Mouse (Mus musculus): ENCODE data around the gene Nptx1.

Nptx1 gene

DNA sequence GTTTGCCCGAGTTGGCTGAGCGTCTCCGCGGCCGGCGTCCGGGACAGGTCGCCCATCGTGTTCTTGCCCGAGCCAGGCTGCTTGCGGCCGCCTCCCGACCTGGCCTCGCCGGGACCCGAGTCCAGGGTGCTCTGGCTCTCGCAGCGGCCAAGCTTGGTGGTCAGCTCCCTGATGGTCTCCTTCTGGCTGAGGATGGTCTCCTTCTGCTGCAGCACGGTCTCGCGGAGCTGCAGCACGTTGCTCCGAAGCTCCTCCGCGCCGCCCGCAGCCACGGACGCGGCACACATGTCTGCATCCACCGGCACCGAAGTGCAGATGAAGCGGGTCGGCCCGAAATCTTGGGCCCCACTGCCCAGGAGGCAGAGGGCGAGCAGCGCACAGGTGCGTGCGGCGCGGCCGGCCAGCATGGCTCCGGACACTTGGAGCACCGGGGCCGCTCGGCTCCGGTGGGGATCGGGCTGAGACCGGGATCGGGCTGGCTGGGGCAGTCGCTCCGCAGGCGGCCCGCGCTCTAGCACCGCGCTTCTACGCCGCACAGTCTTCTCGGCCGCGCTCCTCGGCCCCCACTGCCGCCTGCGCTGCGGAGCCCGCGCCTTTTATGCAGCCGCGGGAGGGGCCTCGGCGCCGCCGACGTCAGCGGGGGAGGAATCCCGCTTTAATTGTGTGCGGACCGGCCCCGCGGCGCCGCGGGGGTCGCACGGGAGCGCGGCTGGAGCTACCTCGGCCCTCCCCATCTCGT is at the start of gene Nptx1:
TSS of gene Nptx1 (minus strand) at position 571 of the 739 bp plus-strand sequence.
- peak; percentile 69 to 82 for DNase-seq (ENCODE audit: low spot score in 2 of 2)

DNA sequence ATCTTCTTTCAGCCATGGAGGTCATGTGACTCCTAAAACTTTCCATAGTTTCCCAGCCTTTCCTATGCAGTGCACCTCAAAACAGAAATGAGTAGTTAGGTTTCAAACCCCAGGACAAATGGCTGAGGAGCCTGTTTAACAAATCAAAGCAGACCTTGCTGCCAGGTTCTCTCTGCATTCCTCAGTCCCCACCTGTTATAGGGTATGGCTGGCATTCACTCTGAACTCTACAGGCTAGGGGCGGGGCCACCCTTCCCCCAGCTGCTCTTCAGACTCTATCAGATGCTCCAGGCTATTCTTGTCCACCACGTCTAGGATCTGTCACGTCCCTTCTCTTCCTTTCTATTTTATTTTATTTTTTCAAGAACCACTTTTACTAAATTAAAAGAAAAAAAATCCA is 46.4 kb upstream of the Nptx1 start:
- no peak for DNase-seq (ENCODE audit: low spot score in 2 of 2)

DNA sequence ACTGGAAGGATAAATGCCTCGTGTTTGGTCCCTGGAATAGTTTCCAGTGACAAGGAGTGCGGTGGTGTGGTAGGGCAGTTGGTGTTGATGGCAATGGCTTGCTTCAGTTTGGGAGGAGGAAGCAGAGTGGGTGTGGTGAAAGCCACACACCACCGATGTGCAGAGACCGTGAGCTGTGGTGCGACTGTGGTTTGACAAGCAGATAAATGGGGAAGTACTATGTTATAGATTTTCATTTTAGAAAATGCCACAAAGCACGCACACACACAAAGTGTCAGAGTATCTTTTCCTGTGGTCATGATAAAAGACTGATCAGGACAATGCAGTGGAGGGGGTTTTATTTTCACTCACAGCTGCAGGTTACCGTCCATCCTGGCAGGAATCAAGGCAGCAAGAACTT is 41.7 kb upstream of the Nptx1 start:
- DNase-seq (ENCODE audit: low spot score in 2 of 2) = no peak

- peak in 1 of 2 experiments; percentile 51 for DNase-seq (ENCODE audit: low spot score in 2 of 2)
Observed at GRCm38 (mm10) chr11:119587112-119587511, 39.6 kb upstream of the Nptx1 start.

GRCm38 (mm10) chr11:119586511-119586910 is 39.0 kb upstream of the Nptx1 start:
- no peak for DNase-seq (ENCODE audit: low spot score in 2 of 2)

- DNase-seq (ENCODE audit: low spot score in 2 of 2) = no peak
Observed at GRCm38 (mm10) chr11:119577721-119578120, 30.2 kb upstream of the Nptx1 start.

GRCm38 (mm10) chr11:119576855-119577254 is 29.3 kb upstream of the Nptx1 start:
- DNase-seq (ENCODE audit: low spot score in 2 of 2) = no peak

DNA sequence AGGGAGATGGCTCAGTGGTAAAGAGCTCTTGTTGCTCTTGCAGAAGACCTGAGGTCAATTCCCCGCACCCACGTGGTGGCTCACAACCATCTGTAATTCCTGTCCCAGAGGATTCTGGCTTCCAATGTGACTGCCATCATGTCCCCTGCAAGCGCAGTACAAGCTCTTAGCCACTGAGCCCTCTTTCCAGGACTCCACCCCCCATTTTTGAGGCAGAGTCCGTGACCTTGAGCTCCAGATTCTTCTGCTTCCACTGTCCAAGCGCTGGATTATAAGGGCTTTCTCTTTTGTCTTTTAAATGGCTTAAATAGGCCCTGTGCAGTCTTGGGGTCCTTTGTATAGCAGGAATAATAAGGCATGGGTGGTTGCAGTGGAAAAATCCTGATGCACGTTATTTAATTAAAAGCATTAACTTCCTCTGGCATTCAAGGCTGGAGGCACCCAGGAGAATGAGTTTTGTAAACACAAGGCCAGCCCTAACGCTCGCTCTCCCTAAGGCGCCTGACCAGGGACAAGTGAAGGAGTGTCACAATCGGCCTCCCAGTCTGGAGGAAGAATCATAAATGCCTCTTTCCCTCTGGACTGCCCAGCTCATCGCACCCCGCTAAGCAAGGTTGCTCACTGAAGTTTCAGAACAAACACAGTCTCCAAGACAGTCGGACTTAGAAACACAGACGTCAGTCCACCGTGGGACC is 24.9 kb upstream of the Nptx1 start:
- no peak for DNase-seq (ENCODE audit: low spot score in 2 of 2)

DNA sequence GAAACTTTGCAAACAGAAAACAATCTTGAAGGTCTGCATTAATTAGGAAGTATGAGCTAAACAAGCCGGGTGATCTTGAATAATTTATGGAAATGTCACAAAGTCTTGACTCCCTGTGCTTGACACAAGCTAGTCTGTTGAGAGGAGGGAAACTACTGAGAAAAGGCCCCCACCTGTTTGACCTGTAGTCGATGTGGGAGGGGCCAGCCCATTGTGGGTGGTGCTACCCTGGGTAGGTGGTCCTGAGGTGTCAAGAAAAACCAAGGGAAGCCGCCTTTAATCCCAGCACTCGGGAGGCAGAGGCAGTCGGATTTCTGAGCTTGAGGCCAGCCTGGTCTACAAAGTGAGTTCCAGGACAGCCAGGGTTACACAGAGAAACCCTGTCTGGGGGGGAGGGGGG is 18.6 kb upstream of the Nptx1 start:
- DNase-seq (ENCODE audit: low spot score in 2 of 2) = no peak

DNA sequence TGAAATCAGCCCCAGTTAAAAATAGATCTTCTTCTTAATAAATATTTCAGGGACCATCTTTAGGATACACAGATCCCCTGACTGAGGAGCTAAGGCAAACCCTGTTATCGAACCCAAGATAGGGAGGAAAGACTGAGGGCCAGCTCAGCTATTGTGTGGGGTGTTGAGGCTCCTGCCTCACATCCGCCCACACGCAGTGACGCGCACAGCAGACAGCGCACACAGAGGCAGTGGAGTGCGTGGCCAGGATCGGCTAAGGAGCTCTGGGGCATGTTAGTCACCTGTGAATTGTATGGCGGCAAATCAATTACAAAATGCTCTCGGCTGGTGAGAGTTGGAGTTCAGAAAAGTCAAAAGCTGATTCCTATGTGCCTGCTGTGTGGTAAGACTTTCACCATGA is 18.1 kb upstream of the Nptx1 start:
- no peak for DNase-seq (ENCODE audit: low spot score in 2 of 2)

- no peak for DNase-seq (ENCODE audit: low spot score in 2 of 2)
Observed at GRCm38 (mm10) chr11:119565021-119565420, 17.5 kb upstream of the Nptx1 start.

- no peak for DNase-seq (ENCODE audit: low spot score in 2 of 2)
Observed at GRCm38 (mm10) chr11:119564383-119564782, 16.8 kb upstream of the Nptx1 start.

GRCm38 (mm10) chr11:119563166-119563565 is 15.6 kb upstream of the Nptx1 start:
- DNase-seq (ENCODE audit: low spot score in 2 of 2) = no peak

GRCm38 (mm10) chr11:119562286-119562685 is 14.7 kb upstream of the Nptx1 start:
- DNase-seq (ENCODE audit: low spot score in 2 of 2) = no peak

GRCm38 (mm10) chr11:119558870-119559610 is 11.5 kb upstream of the Nptx1 start:
- DNase-seq (ENCODE audit: low spot score in 2 of 2) = no peak

GRCm38 (mm10) chr11:119557940-119558869 is 10.7 kb upstream of the Nptx1 start:
- DNase-seq (ENCODE audit: low spot score in 2 of 2) = no peak

GRCm38 (mm10) chr11:119555170-119555569 is 7.6 kb upstream of the Nptx1 start:
- DNase-seq (ENCODE audit: low spot score in 2 of 2) = no peak

DNA sequence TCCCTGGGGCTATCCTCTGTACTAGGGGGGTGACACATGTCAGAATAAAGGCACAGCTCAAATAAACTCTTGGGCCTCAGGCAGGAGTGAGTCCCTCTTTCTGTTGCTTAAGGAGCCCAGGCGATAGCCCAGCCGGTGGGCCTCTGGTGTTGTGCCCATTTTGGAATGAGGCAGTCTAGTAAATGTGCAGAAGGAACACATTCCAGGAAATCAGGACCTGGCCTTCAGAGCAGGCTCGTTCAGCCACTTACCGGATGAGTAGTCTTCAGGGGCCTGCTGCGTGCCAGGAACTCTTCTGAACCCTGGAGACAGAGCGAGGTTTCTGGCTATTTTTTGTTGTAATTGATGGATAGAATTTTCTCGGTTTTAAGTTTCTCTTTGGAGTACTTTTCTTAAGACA is 7.2 kb upstream of the Nptx1 start:
- no peak for DNase-seq (ENCODE audit: low spot score in 2 of 2)

DNA sequence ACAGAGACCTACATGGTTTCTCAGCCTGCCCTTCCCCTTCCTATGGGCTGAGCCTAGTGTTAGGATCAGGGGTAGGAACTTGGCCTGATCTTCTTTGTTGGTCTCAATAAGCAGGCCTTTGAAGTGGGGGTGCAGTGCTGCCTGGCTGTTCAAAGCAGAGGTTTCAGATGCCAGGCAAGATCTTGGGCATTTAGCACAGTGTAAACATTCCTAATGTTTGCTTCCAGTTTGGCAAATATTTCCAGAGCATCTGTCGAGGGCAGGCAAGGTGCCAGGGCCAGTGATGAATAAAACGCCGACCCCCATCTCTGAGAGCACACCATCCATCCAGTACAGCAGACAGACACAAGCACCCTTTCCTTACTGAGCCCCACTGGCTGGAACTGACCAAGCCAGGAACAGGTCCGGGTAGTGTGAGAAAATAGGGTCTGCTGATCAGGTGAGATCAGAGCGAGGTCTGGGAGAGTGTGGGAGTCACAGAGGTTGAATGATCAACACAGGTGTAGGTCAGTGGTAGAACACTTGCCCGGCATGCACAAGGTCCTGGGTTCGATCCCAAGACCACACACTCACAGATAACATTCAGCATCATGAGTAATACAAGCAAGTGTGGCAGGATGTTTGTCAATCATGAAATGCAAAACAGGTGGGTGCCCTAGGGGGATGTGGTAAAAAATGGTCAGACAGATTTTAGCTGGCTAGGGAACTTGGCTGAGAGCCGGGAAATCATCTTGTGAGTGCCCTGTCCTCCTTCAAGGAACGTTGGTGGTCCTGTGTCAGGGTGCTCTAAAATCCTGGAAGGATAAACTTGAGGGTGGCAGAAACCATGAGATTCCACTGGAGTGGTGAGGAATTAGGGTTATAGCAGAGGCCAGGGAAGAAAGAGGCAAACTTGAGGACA is 5.6 kb upstream of the Nptx1 start:
- peak in 1 of 2 experiments; percentile 27 for DNase-seq (ENCODE audit: low spot score in 2 of 2)

DNA sequence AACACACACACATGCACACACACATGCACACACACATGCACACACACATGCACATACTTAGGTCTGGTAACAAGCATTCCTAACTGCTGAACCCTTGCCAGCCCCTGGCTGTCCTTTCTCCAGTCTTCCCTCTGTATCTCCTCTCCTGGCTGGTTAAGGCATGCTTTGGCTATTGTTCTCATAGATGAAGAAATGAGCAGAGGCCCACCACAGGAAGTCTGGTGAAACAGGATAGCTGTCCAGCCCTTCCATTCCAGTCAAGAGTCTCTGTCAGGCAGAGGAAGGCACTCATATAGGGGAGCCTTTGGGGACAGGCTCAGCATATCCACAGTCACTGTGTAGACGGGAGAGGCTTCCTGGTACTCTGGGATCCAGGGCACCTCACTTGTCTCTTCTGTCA is 4.7 kb upstream of the Nptx1 start:
- no peak for DNase-seq (ENCODE audit: low spot score in 2 of 2)
